Mouse (Mus musculus): ENCODE measurements around the gene Cyld. TPM values are rescaled to one million over a fixed set of nuclear protein-coding genes. Genes with fewer than 3 reads are reported as not detected.
"Not testable (repeated sequence)": the region's sequence is repeated elsewhere in the genome, so short reads cannot be mapped to it uniquely, and the experiment has no call there.

The Cyld gene
- 10.7 and 12.2 TPM in 2 replicates for polyA plus RNA-seq (2012; rRNA removed)

DNA sequence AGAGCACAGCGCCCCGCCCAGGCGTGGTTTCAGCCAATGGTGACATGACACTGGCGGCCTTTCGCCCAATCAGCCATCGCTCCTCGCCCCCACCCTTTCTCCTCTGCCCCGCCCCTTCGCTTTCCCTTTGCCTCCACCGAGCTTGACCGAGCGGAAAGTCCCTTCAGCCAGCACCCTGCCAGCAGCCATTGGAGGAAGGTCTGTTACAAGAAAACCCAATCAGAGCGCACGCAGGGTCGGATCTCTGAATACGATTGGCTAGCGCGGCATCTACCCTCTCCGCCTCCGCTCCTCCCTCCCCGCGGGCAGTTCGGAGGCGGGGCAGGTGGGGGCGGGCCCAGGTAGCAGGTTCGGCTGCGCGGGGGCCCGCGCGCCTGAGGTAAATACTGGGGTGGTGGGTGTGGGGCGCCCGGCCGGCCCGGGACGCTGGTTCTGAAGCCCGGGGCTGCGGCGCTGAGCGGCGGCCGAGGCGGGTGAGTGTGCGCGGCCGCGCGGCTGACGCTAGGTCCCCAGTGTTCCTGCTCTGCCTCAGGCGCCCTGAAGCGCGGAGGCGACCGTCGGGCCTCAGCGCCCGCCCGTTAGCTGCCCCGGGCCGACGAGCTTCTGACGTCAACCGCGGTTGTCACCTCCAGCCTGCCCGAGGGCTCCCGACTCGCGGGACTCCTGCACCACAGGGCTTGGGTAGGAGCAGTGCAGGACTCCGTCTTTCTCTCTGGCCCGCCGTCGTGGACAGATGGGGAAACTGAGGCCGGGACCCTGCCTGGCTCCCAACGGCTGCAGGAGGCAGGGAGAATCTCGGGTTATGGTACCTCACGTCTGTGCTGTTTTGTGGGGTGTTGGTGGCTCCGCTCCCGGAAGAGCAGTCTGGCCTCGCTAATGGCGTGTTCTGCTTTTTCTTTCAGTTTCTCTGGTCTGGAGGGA is at the start of gene Cyld:
Gene Cyld (plus strand): TSS at position 308 of the 921 bp plus-strand sequence.
- DNase-seq (ENCODE audit: low spot score), result peak; percentile 84

DNA sequence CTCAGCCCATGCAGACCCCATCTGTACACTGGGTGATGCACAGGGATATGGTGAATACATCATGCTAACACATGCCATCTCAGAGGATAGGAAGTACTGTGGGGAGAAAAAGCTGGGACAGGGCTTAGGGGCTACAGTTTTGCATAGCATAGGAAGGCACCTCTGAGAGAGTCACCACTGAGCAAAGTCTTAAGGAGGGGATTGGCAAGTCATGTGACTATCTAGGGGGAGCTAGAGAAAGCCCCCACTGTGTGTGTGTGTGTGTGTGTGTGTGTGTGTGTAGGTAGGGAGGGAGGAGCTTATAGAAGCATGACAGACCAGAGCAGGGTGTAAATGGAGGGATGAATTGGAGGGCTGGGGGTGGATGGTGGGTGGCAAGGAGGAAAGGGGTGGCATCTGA is 48.5 kb upstream of the Cyld start:
- DNase-seq (ENCODE audit: low spot score), result no peak

DNA sequence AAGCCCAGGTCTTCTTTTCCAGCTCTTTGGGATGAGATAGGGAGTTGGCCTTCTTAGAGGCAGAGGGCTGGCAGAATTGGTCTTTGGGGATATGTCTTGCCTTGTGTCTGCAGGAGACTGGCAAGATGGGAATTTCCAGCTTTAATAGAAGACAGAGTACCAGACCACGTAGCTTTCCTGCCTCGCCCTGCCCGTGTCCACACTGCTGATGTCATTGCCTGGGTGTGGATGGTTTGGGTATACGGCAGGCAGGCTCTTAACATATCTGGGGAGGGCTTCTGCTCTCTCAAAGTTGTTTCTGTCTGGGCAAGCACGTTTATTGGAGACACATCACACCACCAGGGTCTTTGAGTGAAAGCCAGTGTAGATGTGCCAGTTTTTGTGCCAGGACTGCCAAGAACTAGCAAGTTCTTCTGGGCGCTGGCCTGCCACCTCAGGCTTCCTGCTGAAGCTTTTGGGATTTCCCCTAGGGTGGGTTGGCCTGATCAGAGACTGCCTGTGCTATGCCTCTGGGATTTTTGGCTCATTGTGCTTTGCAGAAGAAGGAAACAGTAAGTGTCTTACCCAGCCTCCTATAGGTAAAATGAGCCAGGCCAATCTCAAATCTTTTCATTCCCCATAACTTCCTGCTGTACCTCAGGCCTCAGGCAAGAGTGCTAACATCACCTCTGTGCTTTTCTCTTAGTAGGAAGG is 46.7 kb upstream of the Cyld start:
- no peak for DNase-seq (ENCODE audit: low spot score)

DNA sequence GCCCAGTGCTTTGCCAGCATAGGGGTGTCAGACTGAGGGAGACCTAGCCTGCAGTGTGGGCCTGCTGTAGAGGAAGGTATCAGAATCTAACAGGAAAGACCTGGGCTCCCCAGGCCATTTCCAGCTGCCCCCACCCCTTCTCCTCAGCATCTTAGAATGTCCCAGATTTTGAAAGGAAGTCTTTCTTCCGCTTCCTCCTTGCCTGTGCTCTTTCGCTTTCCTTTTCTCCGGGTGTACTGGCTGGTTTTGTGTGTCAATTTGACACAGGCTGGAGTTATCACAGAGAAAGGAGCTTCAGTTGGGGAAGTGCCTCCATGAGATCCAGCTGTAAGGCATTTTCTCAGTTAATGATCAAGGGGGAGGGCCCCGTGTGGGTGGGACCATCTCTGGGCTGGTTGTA is 45.7 kb upstream of the Cyld start:
- not testable (repeated sequence) for DNase-seq (ENCODE audit: low spot score)

DNA sequence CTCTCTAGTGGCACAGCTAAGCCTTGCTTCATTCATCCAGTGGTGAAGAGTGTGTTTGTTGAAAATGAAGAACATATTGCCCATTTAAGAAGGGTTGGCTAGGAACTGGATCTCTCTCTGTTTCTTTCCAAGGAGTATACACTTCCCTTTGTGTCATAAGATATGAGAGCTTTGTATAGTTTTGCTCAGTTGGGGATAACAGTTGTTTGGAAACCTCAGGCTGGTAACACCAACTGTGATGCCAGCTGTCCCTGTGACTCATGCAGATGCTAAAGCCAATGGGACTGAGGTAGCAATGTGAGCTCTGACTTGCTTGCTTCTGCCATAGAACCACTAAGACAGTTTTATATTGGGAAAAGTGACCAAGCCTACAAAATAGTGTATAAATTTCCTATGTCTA is 41.5 kb upstream of the Cyld start:
- no peak for DNase-seq (ENCODE audit: low spot score)

DNA sequence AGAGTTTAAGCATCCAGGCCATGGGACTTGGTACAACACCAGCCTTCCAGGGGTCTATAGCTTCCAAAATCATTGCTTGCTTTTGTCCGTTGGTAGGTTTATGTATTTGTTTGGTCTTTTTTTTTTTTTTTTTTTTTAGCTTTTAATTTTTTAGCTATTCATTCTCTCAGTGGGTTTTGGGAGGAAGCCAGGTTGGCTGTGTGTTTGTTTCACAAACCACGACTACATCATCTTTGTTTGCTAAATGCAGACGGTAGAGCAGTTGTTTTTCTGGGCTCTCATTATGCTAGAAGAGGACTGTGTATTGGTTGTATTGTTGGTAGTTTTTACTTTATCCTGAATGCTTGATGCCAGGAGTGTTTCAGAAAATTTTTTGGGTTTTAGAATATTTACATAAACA is 37.0 kb upstream of the Cyld start:
- no peak for DNase-seq (ENCODE audit: low spot score)

DNA sequence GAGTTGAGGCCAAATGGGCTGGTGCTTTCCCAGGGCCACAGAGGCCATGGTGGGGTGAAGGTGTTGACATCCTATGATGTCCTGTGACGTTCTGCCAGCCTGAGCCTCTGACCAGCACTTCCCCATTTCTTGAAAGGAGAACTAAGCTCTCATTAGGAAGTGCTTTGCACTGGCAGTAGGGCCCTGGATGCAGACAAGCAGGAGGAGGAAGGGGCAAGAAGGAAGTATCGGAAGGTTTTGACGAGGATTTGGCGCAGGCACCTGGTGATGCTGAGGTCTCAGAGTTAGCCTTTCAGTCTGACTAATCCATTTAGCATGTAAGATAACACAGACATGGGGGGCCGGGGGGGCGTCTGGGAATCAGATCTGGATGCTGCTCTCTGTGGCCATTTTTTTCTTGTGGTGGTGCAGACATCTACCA is 34.4 kb upstream of the Cyld start:
- no peak for DNase-seq (ENCODE audit: low spot score)

DNA sequence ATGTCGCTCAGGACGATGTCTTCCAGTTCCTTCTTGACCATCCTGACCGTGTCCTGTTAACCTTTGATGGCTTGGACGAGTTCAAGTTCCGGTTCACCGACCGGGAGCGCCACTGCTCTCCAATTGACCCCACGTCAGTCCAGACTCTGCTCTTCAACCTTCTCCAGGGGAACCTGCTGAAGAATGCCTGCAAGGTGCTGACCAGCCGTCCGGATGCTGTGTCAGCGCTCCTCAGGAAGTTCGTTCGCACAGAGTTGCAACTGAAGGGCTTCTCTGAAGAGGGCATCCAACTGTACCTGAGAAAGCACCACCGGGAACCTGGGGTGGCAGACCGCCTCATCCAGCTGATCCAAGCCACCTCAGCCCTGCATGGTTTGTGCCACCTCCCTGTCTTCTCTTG is 32.7 kb upstream of the Cyld start:
- no peak for DNase-seq (ENCODE audit: low spot score)

DNA sequence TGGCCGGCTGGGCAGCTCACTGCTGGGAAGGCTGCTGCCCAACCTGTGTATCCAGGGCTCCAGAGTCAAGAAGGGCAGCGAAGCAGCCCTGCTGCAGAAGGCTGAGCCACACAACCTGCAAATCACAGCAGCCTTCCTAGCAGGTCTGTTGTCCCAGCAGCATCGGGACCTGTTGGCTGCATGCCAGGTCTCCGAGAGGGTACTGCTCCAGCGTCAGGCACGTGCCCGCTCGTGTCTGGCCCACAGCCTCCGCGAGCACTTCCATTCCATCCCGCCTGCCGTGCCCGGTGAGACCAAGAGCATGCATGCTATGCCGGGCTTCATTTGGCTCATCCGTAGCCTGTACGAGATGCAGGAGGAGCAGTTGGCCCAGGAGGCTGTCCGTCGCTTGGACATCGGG is 31.9 kb upstream of the Cyld start:
- no peak for DNase-seq (ENCODE audit: low spot score)

DNA sequence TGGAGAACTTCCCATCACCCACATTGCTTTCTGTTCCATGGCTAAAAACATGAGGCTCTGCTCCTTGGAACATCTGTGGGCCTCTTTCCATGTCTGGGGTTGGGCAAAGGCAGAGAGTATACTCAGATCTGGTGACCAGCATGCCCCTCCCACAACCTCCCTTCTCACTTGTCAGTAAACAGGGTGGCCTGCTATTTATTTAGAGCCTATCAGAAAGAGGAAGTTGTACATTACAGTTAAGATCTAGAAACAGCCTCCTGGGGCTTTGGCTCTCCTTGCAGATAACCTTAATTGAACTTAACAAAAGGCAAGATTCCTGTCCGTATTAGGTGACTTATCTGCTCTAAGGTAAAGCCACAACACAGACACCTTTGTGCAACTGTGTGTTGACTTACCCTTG is 30.4 kb upstream of the Cyld start:
- DNase-seq (ENCODE audit: low spot score), result no peak

DNA sequence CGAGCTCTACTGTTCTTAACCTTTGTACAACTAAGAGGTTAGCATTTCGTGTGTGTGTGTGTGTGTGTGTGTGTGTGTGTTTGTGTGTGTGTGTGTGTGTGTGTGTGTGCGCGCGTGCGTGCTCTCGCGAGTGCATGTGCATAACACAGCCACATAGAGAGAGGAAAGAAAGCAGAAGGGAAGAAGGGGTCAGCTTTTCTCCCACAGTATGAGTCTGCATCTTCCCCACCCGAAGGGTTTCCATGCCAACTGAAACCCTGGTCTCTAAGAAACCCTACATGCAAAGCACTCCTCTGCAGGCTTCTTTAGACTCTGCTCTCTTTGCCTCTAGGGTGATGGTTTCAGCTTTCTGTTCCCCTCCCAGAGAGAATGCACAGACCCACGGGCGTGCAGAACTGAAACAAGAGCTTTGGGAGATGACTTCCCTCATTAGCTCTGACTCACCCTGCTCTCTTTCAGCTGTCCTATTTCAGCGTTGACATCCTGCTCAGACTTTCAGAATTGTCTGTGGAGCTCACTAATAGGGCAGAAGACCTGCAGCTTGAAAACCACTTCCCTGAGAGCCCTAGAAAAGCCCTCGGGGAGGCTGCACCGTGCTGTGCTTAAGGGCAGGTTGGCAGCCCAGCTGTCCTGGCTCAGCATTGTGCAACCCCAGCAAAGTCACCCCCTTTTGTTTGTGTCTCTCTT is 28.3 kb upstream of the Cyld start:
- DNase-seq (ENCODE audit: low spot score), result no peak

DNA sequence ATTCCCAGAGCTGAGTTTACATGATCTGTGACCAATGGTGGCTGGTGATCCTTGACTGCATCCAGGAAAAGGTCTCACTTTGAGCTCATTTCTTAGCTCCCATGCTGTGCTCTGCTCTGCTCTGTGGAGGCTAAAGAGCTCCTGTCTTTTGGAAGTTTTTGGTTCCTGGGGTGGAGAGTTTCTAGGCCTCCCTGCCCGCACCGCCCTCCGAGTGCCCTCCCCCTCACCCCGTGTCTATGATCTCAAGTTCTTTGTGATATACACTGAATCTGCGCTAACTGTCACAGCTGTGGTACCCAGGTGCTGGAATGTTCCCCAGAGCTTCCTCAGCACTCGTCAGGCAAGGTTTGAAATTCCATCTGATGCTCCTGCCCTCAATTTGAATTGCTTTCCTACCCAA is 26.0 kb upstream of the Cyld start:
- DNase-seq (ENCODE audit: low spot score), result no peak

DNA sequence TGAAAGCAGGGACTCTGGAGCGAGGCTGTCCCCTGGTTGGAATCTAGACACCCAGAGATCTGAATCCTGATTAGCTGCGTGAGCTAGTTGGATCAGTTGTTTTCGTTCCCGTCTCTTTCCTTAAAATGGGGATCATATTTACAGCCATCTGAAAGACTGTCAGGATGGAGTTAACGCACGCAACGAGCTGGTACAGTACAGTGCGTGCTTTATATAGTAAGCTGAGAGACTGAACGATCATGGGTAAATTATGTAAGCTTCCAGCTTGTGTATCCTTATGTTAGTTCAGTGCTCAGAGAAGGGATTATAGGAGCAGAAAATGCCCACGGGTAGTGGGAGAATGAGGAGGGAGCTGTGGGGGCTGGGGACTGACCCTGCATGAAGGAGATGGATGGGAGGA is 25.3 kb upstream of the Cyld start:
- no peak for DNase-seq (ENCODE audit: low spot score)

DNA sequence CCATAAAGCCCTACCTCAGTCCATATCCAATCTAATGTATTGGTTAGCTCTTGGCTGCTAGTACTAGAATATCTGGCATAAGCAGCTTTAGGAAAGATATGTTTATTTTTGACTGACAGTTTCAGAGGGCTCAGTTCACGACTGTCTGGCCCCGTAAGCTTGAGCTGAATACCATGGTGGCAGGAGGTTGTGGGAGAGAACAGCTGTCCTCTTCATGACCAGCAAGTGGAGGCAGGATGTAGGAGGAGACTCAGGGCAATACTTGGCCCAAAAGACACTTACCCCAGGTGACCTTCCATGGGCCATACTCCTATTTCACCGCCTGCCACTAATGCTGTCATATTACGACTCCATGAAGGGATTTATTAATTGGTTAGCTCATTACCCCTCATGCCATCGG is 23.0 kb upstream of the Cyld start:
- DNase-seq (ENCODE audit: low spot score), result no peak

DNA sequence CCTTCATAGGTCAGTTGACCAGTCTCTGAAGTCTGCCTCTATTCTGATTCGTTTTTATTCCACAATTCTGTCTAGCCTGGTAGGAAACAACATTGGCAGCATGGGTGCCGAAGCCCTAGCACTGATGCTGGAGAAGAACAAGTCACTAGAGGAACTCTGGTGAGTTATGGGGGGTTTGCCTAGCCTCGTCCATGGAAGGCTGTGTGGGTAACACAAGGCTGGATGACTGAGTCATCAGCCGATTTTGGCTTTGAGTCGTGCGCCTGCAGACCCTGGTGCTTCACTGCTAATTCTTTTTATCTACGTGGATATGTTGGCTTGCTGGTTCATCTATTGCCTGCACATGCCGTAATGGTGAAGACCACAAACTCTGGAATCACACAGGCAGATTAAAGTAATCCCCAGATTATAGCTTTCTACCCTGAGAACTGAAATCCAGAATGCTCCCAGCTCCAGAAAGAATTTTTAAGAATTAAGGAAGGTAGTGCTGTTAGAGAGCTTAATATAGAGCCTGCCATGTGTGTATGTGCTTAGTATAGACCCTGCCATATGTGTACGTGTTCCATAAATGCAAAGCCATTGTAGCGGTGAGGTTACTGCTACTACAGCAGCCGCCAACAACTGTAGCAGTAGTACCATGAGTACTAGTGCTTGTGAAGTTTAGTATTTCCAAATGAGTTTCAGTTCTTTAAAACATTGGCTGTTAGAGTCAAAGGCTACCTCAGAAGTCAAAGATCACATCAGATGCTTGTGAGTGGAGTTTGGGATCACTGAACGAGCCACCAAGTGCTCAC is 21.3 kb upstream of the Cyld start:
- no peak for DNase-seq (ENCODE audit: low spot score)

DNA sequence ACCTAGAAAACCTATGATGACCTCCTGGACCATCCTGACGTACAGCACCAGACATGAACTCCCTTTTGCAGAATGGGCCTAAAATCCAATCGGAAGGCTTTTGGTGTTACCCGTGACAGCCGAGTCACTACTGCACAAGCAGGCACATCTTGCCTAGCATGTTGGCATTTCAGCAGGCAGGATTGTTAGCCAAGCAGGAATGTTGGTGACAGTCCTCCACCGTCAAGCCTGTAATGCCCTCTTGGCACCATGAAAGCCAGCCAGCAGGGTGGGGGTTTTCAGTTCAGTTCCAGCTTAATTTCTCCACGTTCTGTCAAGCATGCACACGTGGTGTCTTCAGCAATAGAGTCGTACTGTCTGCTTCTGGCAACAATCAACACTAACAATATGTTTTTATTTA is 19.8 kb upstream of the Cyld start:
- DNase-seq (ENCODE audit: low spot score), result no peak

DNA sequence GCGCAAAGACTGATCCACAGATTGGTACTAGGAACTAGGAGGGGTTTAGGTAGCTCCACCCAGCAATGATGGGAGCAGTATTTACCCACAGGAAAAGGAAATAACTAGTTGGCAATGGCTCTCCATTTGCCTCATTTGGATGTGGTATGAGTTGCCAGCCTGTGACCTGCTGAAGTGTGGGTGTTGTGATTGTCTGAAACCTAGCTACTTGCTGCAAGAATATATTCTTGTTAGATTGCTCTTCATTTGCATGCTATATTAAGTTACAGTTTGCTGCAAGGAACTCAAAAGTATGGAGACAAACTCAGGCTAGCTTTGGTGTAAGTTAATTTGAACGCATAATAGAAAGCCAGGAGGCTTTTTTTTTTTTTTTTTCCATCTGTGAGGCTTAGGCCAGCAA is 16.3 kb upstream of the Cyld start:
- no peak for DNase-seq (ENCODE audit: low spot score)

DNA sequence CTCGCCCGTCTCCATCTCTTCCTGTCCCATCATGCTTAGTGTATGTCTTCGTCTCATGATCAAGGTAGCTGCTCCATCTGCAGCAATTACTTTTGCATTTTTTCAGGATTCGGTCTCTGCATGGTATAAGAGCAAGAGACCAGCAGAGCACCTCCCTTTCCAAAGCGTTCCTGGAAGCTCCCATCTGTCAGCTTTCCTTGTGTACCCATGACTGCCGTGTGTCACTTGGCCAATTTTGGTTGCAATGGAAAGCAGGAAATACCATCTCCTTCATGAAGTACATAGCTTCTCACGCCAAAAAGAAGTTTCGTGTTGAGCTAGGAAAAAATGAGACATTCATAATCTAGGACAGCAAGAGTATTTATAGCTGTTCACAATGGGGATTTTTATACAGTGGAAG is 15.8 kb upstream of the Cyld start:
- DNase-seq (ENCODE audit: low spot score), result no peak

DNA sequence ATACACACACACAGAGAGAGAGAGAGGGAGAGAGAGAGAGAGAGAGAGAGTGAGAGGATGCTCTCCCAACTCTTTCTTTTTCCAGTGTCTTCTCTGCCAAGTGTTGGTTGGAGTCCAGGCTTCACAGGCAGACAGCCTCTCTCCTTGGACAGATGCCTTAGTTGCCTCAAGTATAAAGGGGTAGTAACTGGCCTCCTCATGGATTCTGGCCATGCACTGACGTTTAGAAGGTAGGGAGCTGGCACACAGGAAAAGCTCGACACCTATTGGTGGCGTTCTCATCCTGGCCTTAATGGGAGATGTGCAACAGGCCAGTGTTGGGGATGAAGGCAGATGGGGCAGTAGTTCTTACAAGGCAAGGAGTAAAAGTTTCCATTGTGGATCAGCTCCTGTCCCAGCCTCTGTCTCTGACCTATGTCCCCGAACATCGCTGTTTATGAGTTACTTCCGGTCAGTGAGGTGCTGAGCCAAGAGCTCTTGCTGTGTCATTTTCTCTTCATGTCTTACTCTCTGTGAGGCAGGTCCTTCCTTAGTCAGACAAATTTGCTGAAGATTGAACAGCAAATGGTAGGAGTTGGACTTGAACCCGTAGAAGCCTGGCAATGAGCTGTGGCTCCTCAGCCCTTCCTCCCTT is 13.1 kb upstream of the Cyld start:
- DNase-seq (ENCODE audit: low spot score), result no peak

DNA sequence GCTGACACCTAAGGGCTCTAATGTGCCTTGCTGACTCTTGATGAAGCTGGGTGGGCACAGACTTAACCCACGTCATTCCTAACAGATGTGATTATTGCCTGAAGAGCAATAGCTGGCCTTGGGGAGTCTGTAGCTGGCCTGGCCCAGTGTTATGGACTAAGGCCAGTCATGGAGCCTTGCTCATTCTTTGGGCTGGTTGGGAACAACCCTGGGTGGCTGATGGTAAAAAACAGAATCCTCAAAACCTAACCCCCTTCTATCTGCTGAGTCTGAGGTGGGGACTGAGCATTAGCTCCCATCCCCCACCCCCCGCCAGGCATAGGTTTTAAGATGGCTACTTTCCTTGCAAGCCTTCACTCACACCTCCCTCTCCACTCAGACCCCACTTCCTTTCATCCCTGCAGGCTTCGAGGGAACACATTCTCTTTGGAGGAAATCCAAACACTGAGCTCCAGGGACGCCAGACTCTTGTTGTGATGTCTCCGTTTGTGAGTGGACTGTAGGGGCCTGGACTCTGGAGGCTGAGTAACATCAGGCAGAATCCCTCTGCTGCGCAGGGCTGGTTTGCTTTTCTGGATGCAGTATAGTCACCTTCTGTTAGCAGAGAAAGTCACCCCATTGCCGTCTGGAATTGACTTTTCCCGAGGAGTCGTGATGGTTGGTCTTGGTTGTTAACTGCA is 10.5 kb upstream of the Cyld start:
- no peak for DNase-seq (ENCODE audit: low spot score)

DNA sequence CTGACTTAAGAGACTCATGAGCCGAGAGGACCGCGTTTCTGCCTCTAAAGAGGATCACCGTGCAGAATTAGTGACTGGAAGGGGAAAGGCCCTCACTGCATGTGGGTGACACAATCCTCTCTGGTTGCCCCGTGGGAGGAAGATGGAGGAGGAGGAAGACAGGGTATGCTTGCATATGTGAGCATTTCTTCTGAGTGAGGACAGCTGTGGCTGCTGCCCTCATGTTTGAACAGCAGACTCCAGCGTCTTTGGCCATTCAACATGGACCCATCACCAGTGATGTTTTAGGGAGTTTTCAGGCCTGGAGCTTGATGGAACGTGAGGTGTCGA is 10.0 kb upstream of the Cyld start:
- no peak for DNase-seq (ENCODE audit: low spot score)
